Mouse (Mus musculus) midbrain, embryonic 15.5 days (tissue): ENCODE measurements around the gene Ankrd6. TPM values are rescaled to one million over a fixed set of nuclear protein-coding genes. Genes with fewer than 3 reads are reported as not detected.

Experiments
- ATAC-seq: fragments of 200-750 bp; cut with Nextera tagmentation; replicated peaks from 2 replicates; pipeline ENCODE4 v1.8.0; 2017; ENCODE audit warnings: moderate TSS enrichment
- H3K27ac ChIP-seq: fragments of 300-500 bp; sonication (generic); 2 replicates; pipeline ENCODE4 v1.5.1; 2015; ENCODE audit warnings: mild to moderate bottlenecking, inconsistent platforms
- H3K27me3 ChIP-seq: fragments of 300-500 bp; sonication (generic); replicated peaks from 2 replicates; pipeline ENCODE4 v1.6.1; 2015; ENCODE audit warnings: inconsistent platforms
- H3K36me3 ChIP-seq: fragments of 300-500 bp; sonication (generic); replicated peaks from 2 replicates; pipeline ENCODE4 v1.6.1; 2015; ENCODE audit warnings: inconsistent platforms
- H3K4me1 ChIP-seq: fragments of 300-500 bp; sonication (generic); 2 replicates; pipeline ENCODE4 v1.6.1; 2015; ENCODE audit warnings: inconsistent platforms
- H3K4me2 ChIP-seq: fragments of 300-500 bp; sonication (generic); 2 replicates; pipeline ENCODE4 v1.6.1; 2015; ENCODE audit warnings: inconsistent platforms, mild to moderate bottlenecking, moderate library complexity
- H3K4me3 ChIP-seq: fragments of 300-500 bp; sonication (generic); 2 replicates; pipeline ENCODE4 v1.5.1; 2015; ENCODE audit warnings: mild to moderate bottlenecking, inconsistent platforms
- H3K9ac ChIP-seq: fragments of 300-500 bp; sonication (generic); 2 replicates; pipeline ENCODE4 v1.6.1; 2015; ENCODE audit warnings: mild to moderate bottlenecking, inconsistent platforms
- H3K9me3 ChIP-seq: fragments of 300-500 bp; sonication (generic); 2 replicates; pipeline ENCODE4 v1.6.1; 2016; ENCODE audit warnings: inconsistent platforms
- WGBS: fragments of 180-500 bp; shearing (Covaris S2); methylation state at CpG from one replicate; pipeline ENCODE4 v1.1.7; 2015; ENCODE audit warnings: mixed read lengths; 5-methylcytosine and 5-hydroxymethylcytosine counted together
- polyA plus RNA-seq: library from polyadenylated mRNA; unstranded; fragments of >200 nt; fragmentation: Nextera tagmentation; extraction: Ambion mirVana; gene quantifications from 2 replicates; pipeline ENCODE4 v1.2.1, GENCODE M21; 2015

The Ankrd6 gene
- polyA plus RNA-seq, 1 experiment from 2014 or later = 32.4 TPM

DNA sequence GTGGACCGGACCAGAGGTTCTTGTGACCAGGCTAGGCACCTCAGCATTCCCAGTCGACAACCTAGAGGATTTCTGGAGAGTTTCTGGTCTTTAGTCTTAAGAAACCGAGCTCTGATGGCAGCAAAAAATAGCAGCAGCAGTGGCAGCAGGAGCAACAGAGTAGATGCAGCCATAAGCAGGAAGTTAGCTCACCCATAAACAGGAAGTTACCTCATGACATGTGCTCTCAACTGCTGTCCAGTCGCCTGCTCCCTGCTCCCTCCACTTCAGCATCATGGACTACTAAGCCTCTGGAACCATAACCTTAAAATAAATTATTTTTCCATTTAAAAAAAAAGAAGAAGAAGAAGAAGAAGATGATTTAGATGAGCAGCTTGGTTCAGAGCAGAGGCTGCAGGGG lies 161.6 kb downstream of the Ankrd6 start:
- Histone ChIP-seq H3K9me3 (no peaks in the 10 kb centered on the region), H3K4me3 (no peak overlapping the region), H3K4me2 (no peak overlapping the region), H3K9ac (no peak overlapping the region), H3K4me1 (no peaks in the 10 kb centered on the region), H3K27ac (no peak overlapping the region), H3K36me3 (no peaks in the 10 kb centered on the region), H3K27me3 (no peaks in the 10 kb centered on the region)
- 85% methylated on average over 4 of the region's 4 CpGs for WGBS
- ATAC-seq = no peak

- Histone ChIP-seq H3K4me1 (no peaks in the 10 kb centered on the region), H3K9ac (no peak overlapping the region), H3K4me3 (no peak overlapping the region), H3K27me3 (no peaks in the 10 kb centered on the region), H3K9me3 (no peaks in the 10 kb centered on the region), H3K36me3 (no peaks in the 10 kb centered on the region), H3K27ac (no peak overlapping the region), H3K4me2 (no peak overlapping the region)
- no peak for ATAC-seq
- WGBS = 97% methylated on average over 1 of the region's 1 CpGs
Observed at GRCm38 (mm10) chr4:32787110-32787509, 163.5 kb downstream of the Ankrd6 start.

GRCm38 (mm10) chr4:32779996-32780395 lies 170.6 kb downstream of the Ankrd6 start:
- Histone ChIP-seq H3K4me1 (no peaks in the 10 kb centered on the region), H3K27me3 (no peaks in the 10 kb centered on the region), H3K36me3 (no peaks in the 10 kb centered on the region; the same call in 1 of the 2 replicates), H3K9me3 (no peaks in the 10 kb centered on the region), H3K27ac (no peak overlapping the region), H3K4me2 (no peak overlapping the region), H3K4me3 (no peak overlapping the region), H3K9ac (no peak overlapping the region)
- WGBS = 94% methylated on average over 4 of the region's 4 CpGs
- ATAC-seq = no peak

- 96% methylated on average over 7 of the region's 7 CpGs for WGBS
Observed at GRCm38 (mm10) chr4:32770284-32770810, 180.3 kb downstream of the Ankrd6 start.

GRCm38 (mm10) chr4:32768046-32768445 lies 182.6 kb downstream of the Ankrd6 start:
- H3K36me3 ChIP-seq = peaks cover 31% of the 10 kb centered on the region

More at GRCm38 (mm10) chr4:32770284-32770810, 180.3 kb downstream of the Ankrd6 start:
- Histone ChIP-seq H3K27me3 (no peaks in the 10 kb centered on the region), H3K36me3 (peaks cover 42% of the 10 kb centered on the region), H3K4me2 (no peak overlapping the region), H3K4me3 (no peak overlapping the region), H3K27ac (no peak overlapping the region), H3K9me3 (no peaks in the 10 kb centered on the region), H3K4me1 (no peaks in the 10 kb centered on the region), H3K9ac (no peak overlapping the region)
- no peak for ATAC-seq

DNA sequence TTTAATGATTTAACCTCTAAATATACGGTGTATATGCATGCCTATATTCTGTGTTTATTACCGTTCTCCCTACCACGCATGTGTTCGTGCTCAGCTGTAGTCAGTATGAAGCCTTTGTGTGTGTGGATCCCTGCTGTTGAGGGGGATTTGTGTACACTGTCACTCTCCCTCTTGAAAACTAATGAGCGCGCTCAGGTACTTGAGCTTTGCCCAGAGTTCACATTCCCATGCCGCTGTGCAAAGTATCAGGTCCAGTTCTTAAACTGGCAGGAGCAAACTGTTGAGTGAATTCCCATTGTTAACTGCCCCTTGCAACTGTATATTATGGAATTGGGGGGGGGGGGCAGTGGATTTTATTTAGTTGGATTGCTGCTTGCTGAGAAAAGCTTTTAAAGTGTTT lies 183.2 kb downstream of the Ankrd6 start:
- Histone ChIP-seq H3K27me3 (no peaks in the 10 kb centered on the region), H3K4me1 (no peaks in the 10 kb centered on the region), H3K27ac (no peak overlapping the region), H3K36me3 (peaks cover 33% of the 10 kb centered on the region), H3K9me3 (no peaks in the 10 kb centered on the region), H3K9ac (no peak overlapping the region), H3K4me3 (no peak overlapping the region), H3K4me2 (no peak overlapping the region)
- ATAC-seq = no peak
- WGBS = 67% methylated on average over 7 of the region's 7 CpGs

More at GRCm38 (mm10) chr4:32768046-32768445, 182.6 kb downstream of the Ankrd6 start:
- no peak overlapping the region for H3K27ac ChIP-seq
- no peak overlapping the region for H3K4me2 ChIP-seq
- no peaks in the 10 kb centered on the region for H3K4me1 ChIP-seq
- H3K9me3 ChIP-seq = no peaks in the 10 kb centered on the region
- no peak for ATAC-seq
- H3K9ac ChIP-seq = no peak overlapping the region
- H3K4me3 ChIP-seq = no peak overlapping the region
- H3K27me3 ChIP-seq = no peaks in the 10 kb centered on the region
- 92% methylated on average over 10 of the region's 10 CpGs for WGBS

GRCm38 (mm10) chr4:32757430-32757829 lies 193.2 kb downstream of the Ankrd6 start:
- no peak for ATAC-seq
- peaks cover 48% of the 10 kb centered on the region for H3K36me3 ChIP-seq

More at GRCm38 (mm10) chr4:32757430-32757829, 193.2 kb downstream of the Ankrd6 start:
- H3K9me3 ChIP-seq = no peaks in the 10 kb centered on the region
- H3K27me3 ChIP-seq = no peaks in the 10 kb centered on the region
- no peak overlapping the region for H3K27ac ChIP-seq
- H3K4me3 ChIP-seq = no peak overlapping the region
- H3K4me1 ChIP-seq = no peaks in the 10 kb centered on the region
- 94% methylated on average over 2 of the region's 2 CpGs for WGBS
- H3K4me2 ChIP-seq = no peak overlapping the region
- no peak overlapping the region for H3K9ac ChIP-seq

Other genes with a start within 250 kb of the Ankrd6 start
- 115 and 124 TPM in 2 replicates for gene Lyrm2, start 150.6 kb downstream of the Ankrd6 start, polyA plus RNA-seq
- 31.3 and 32.2 TPM in 2 replicates for gene Rragd, start 32.2 kb upstream of the Ankrd6 start, polyA plus RNA-seq
- 58.1 and 60.6 TPM in 2 replicates for gene Ube2j1, start 80.6 kb upstream of the Ankrd6 start, polyA plus RNA-seq
- gene Gabrr2, start 112.2 kb upstream of the Ankrd6 start, polyA plus RNA-seq = 0.72 and 1.1 TPM in 2 replicates
- 0.79 and 1.1 TPM in 2 replicates for gene Gabrr1, start 181.7 kb upstream of the Ankrd6 start, polyA plus RNA-seq
- gene Pm20d2, start 238.9 kb upstream of the Ankrd6 start, polyA plus RNA-seq = 2.3 and 2.8 TPM in 2 replicates